Mouse (Mus musculus): ENCODE results near the gene Gm42372. TPM values are rescaled to one million over a fixed set of nuclear protein-coding genes. Genes with fewer than 3 reads are reported as not detected.
"Not testable (repeated sequence)": the region's sequence is repeated elsewhere in the genome, so short reads cannot be mapped to it uniquely, and the experiment has no call there.

Gm42372 gene
- polyA plus RNA-seq, 1 experiment = not detected

GRCm38 (mm10) chr7:16946441-16947348 is 36.2 kb upstream of the Gm42372 start:
- no peak for TF ChIP-seq TAL1 (IDR thresholded peaks at IDR 0.05; ENCODE audit: low read length)
- no peak for TF ChIP-seq GATA1 (IDR thresholded peaks at IDR 0.05; ENCODE audit: low read length)
- Histone ChIP-seq H3K27me3 (ENCODE audit: control insufficient read depth) (peaks cover 79% of the 10 kb centered on the region), H3K9me3 (ENCODE audit: control insufficient read depth, low read length) (no peaks in the 10 kb centered on the region; the same call in 1 of the 2 replicates), H3K36me3 (ENCODE audit: control insufficient read depth) (no peaks in the 10 kb centered on the region), H3K4me1 (ENCODE audit: control insufficient read depth) (peaks cover 10% of the 10 kb centered on the region), H3K4me3 (replicated peaks) (no peak overlapping the region)

GRCm38 (mm10) chr7:16947349-16947895 is 35.5 kb upstream of the Gm42372 start:
- H3K9me3 ChIP-seq (ENCODE audit: control insufficient read depth, low read length) = no peaks in the 10 kb centered on the region; the same call in 1 of the 2 replicates
- H3K4me1 ChIP-seq (ENCODE audit: control insufficient read depth) = peaks cover 10% of the 10 kb centered on the region
- H3K27me3 ChIP-seq (ENCODE audit: control insufficient read depth) = peaks cover 79% of the 10 kb centered on the region
- no peak overlapping the region for H3K4me3 ChIP-seq (replicated peaks)
- H3K36me3 ChIP-seq (ENCODE audit: control insufficient read depth) = no peaks in the 10 kb centered on the region
- TF ChIP-seq TAL1 (IDR thresholded peaks at IDR 0.05; ENCODE audit: low read length) (no peak), GATA1 (IDR thresholded peaks at IDR 0.05; ENCODE audit: low read length) (no peak)

GRCm38 (mm10) chr7:16947959-16948361 is 34.9 kb upstream of the Gm42372 start:
- peaks cover 77% of the 10 kb centered on the region for H3K27me3 ChIP-seq (ENCODE audit: control insufficient read depth)

GRCm38 (mm10) chr7:16948923-16949458 is 33.9 kb upstream of the Gm42372 start:
- Histone ChIP-seq H3K4me3 (replicated peaks) (no peak overlapping the region), H3K4me1 (ENCODE audit: control insufficient read depth) (peaks cover 10% of the 10 kb centered on the region), H3K27me3 (ENCODE audit: control insufficient read depth) (peaks cover 67% of the 10 kb centered on the region), H3K36me3 (ENCODE audit: control insufficient read depth) (no peaks in the 10 kb centered on the region), H3K9me3 (ENCODE audit: control insufficient read depth, low read length) (no peaks in the 10 kb centered on the region; the same call in 1 of the 2 replicates)
- TF ChIP-seq TAL1 (IDR thresholded peaks at IDR 0.05; ENCODE audit: low read length) (no peak), GATA1 (IDR thresholded peaks at IDR 0.05; ENCODE audit: low read length) (no peak)

More at GRCm38 (mm10) chr7:16947959-16948361, 34.9 kb upstream of the Gm42372 start:
- no peaks in the 10 kb centered on the region; the same call in 1 of the 2 replicates for H3K9me3 ChIP-seq (ENCODE audit: control insufficient read depth, low read length)
- no peak overlapping the region for H3K4me3 ChIP-seq (replicated peaks)
- TF ChIP-seq GATA1 (IDR thresholded peaks at IDR 0.05; ENCODE audit: low read length) = no peak
- TF ChIP-seq TAL1 (IDR thresholded peaks at IDR 0.05; ENCODE audit: low read length) = no peak
- no peaks in the 10 kb centered on the region for H3K36me3 ChIP-seq (ENCODE audit: control insufficient read depth)
- H3K4me1 ChIP-seq (ENCODE audit: control insufficient read depth) = peaks cover 10% of the 10 kb centered on the region

GRCm38 (mm10) chr7:16949908-16950841 is 32.7 kb upstream of the Gm42372 start:
- H3K4me1 ChIP-seq (ENCODE audit: control insufficient read depth) = peaks cover 8% of the 10 kb centered on the region
- no peaks in the 10 kb centered on the region; the same call in 1 of the 2 replicates for H3K9me3 ChIP-seq (ENCODE audit: control insufficient read depth, low read length)
- peaks cover 55% of the 10 kb centered on the region for H3K27me3 ChIP-seq (ENCODE audit: control insufficient read depth)
- TF ChIP-seq TAL1 (IDR thresholded peaks at IDR 0.05; ENCODE audit: low read length) (no peak), GATA1 (IDR thresholded peaks at IDR 0.05; ENCODE audit: low read length) (no peak)
- H3K36me3 ChIP-seq (ENCODE audit: control insufficient read depth) = no peaks in the 10 kb centered on the region
- H3K4me3 ChIP-seq (replicated peaks) = peak overlapping the region; percentile 2

GRCm38 (mm10) chr7:16950861-16951635 is 31.8 kb upstream of the Gm42372 start:
- Histone ChIP-seq H3K4me3 (replicated peaks) (no peak overlapping the region), H3K4me1 (ENCODE audit: control insufficient read depth) (peaks cover 8% of the 10 kb centered on the region), H3K36me3 (ENCODE audit: control insufficient read depth) (no peaks in the 10 kb centered on the region), H3K27me3 (ENCODE audit: control insufficient read depth) (peaks cover 46% of the 10 kb centered on the region), H3K9me3 (ENCODE audit: control insufficient read depth, low read length) (no peaks in the 10 kb centered on the region; the same call in 1 of the 2 replicates)
- TF ChIP-seq GATA1 (IDR thresholded peaks at IDR 0.05; ENCODE audit: low read length) = no peak
- TF ChIP-seq TAL1 (IDR thresholded peaks at IDR 0.05; ENCODE audit: low read length) = no peak

- H3K36me3 ChIP-seq (ENCODE audit: control insufficient read depth); H3K4me3 ChIP-seq (replicated peaks); H3K4me1 ChIP-seq (ENCODE audit: control insufficient read depth): not testable (repeated sequence)
Measured at GRCm38 (mm10) chr7:16953776-16954175, 29.1 kb upstream of the Gm42372 start.

GRCm38 (mm10) chr7:16955712-16956111 is 27.2 kb upstream of the Gm42372 start:
- no peak for TF ChIP-seq GATA1 (IDR thresholded peaks at IDR 0.05; ENCODE audit: low read length)

More at GRCm38 (mm10) chr7:16953776-16954175, 29.1 kb upstream of the Gm42372 start:
- H3K9me3 ChIP-seq (ENCODE audit: control insufficient read depth, low read length) = not testable (repeated sequence)
- peaks cover 19% of the 10 kb centered on the region for H3K27me3 ChIP-seq (ENCODE audit: control insufficient read depth)

More at GRCm38 (mm10) chr7:16955712-16956111, 27.2 kb upstream of the Gm42372 start:
- H3K9me3 ChIP-seq (ENCODE audit: control insufficient read depth, low read length) = no peaks in the 10 kb centered on the region
- no peak overlapping the region for H3K4me3 ChIP-seq (replicated peaks)
- peaks cover 4% of the 10 kb centered on the region; the same call in 1 of the 2 replicates for H3K27me3 ChIP-seq (ENCODE audit: control insufficient read depth)
- H3K4me1 ChIP-seq (ENCODE audit: control insufficient read depth) = no peaks in the 10 kb centered on the region
- H3K36me3 ChIP-seq (ENCODE audit: control insufficient read depth) = no peaks in the 10 kb centered on the region

All from erythroblast, embryonic 14.5 days (primary cell).